Mouse (Mus musculus) heart, embryonic 13.5 days (tissue): Measurements from ENCODE around the gene Ccdc61. TPM values are rescaled to one million over a fixed set of nuclear protein-coding genes. Genes with fewer than 3 reads are reported as not detected.

ENCODE experiments used
- ATAC-seq: fragments of 200-750 bp; cut with Nextera tagmentation; 2 replicates; pipeline ENCODE4 v1.8.0; 2017; ENCODE audit warnings: moderate TSS enrichment; ENCODE audit not compliant: insufficient number of reproducible peaks, low FRiP score, low TSS enrichment; ENCODE audit errors: extremely low read depth
- H3K27ac ChIP-seq: fragments of 300-500 bp; sonication (generic); replicated peaks from 2 replicates; pipeline ENCODE4 v1.5.1; 2015; ENCODE audit warnings: moderate library complexity, mild to moderate bottlenecking, inconsistent platforms
- H3K27me3 ChIP-seq: fragments of 300-500 bp; sonication (generic); replicated peaks from 2 replicates; pipeline ENCODE4 v1.6.1; 2015; ENCODE audit warnings: mild to moderate bottlenecking, inconsistent platforms
- H3K36me3 ChIP-seq: fragments of 300-500 bp; sonication (generic); 2 replicates; pipeline ENCODE4 v1.6.1; 2015; ENCODE audit warnings: mild to moderate bottlenecking, inconsistent platforms
- H3K4me1 ChIP-seq: fragments of 300-500 bp; sonication (generic); 2 replicates; pipeline ENCODE4 v1.6.1; 2015; ENCODE audit warnings: inconsistent platforms
- H3K4me2 ChIP-seq: fragments of 300-500 bp; sonication (generic); 2 replicates; pipeline ENCODE4 v1.6.1; 2015; ENCODE audit warnings: inconsistent platforms, mild to moderate bottlenecking, moderate library complexity
- H3K4me3 ChIP-seq: fragments of 300-500 bp; sonication (generic); 2 replicates; pipeline ENCODE4 v1.5.1; 2015; ENCODE audit warnings: moderate library complexity, mild to moderate bottlenecking, inconsistent platforms
- H3K9ac ChIP-seq: fragments of 300-500 bp; sonication (generic); 2 replicates; pipeline ENCODE4 v1.6.1; 2015; ENCODE audit warnings: inconsistent platforms, mild to moderate bottlenecking, moderate library complexity
- H3K9me3 ChIP-seq: fragments of 300-500 bp; sonication (generic); 2 replicates; pipeline ENCODE4 v1.6.1; 2016; ENCODE audit warnings: inconsistent platforms
- WGBS: fragments of 180-500 bp; shearing (Covaris S2); methylation state at CpG from one replicate; pipeline ENCODE4 v1.1.7; 2015; ENCODE audit warnings: mixed read lengths; 5-methylcytosine and 5-hydroxymethylcytosine counted together
- polyA plus RNA-seq: library from polyadenylated mRNA; unstranded; fragments of >200 nt; fragmentation: Nextera tagmentation; extraction: Ambion mirVana; gene quantifications from 2 replicates; pipeline ENCODE4 v1.2.1, GENCODE M21; 2015

Gene Ccdc61
- polyA plus RNA-seq: 18.2 and 23.0 TPM in 2 replicates

DNA sequence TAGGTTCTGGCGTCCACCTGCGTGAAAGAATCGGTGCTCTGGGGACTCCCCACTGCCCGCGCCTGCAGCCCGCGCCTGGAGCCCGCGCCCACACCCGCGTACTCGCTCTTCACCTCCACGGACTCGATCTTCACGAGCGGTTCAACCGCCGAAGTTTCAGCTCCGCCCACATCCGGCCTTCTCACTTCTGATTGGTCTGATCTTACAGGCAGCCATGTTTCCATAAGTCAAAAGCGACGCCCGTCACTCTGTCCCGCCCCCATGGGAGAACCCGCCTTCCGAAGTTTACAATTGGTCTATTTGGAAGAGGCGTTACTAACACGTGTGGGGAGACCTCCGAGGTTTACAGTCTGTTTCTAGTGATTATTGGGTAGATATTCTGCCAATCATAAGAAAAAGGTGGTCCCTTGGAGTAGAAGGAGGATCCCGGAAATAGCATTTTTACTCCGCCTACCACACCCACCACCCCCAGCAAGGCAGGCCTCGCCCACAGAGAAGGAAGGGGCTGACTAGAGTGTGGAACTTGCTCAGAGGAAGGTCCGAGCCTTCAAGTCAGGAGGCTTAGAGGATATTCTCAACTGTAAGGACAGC lies at the start of gene Ccdc61:
Gene Ccdc61, minus strand, starts transcription at position 175 of the 591 bp plus-strand sequence.
- peaks cover 28% of the 10 kb centered on the region for H3K4me1 ChIP-seq
- H3K9ac ChIP-seq: peak within 1 kb of the TSS; percentile 90
- H3K36me3 ChIP-seq: 0 out of 2 replicates have a peak, but pooled peaks cover 7% of the 10 kb centered on the region
- H3K4me3 ChIP-seq: peak within 1 kb of the TSS; percentile 90
- no peak within 1 kb of the TSS for H3K27ac ChIP-seq
- no peaks in the 10 kb centered on the region for H3K27me3 ChIP-seq
- WGBS: under 1% methylated on average over 33 of the region's 33 CpGs
- no peaks in the 10 kb centered on the region for H3K9me3 ChIP-seq
- H3K4me2 ChIP-seq: peak within 1 kb of the TSS; percentile 84
- peak; percentile 100 for ATAC-seq

DNA sequence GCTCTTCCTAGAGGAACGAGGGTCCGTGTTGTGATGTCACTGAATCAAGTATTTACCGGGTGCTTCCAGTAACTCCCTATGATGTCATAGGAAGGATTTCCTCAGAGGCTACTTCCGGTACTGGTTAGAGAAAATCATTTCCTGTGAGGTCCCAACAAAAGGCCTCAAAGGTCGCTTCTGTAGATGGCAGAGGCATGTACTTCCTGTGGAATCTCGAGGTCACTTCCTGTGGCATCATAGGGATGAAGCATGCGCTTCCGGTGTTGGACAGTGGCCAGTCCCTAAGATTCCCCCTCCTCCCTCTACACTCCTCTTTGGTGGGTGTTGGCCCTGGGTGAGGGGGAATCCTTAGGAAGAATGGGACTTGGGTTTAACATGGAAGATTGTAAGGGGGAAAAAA lies 49.2 kb upstream of the Ccdc61 start:
- Histone ChIP-seq H3K4me1 (peaks cover 41% of the 10 kb centered on the region), H3K9ac (no peak overlapping the region), H3K4me2 (peak overlapping the region; percentile 90; the same call in 1 of the 2 replicates), H3K36me3 (no peaks in the 10 kb centered on the region), H3K4me3 (0 out of 2 replicates have a peak overlapping the region, but pooled peaks have one; percentile 62), H3K9me3 (no peaks in the 10 kb centered on the region), H3K27ac (peak overlapping the region; percentile 66; the same call in 1 of the 2 replicates), H3K27me3 (peaks cover 90% of the 10 kb centered on the region)
- no peak for ATAC-seq
- 35% methylated on average over 8 of the region's 8 CpGs for WGBS

DNA sequence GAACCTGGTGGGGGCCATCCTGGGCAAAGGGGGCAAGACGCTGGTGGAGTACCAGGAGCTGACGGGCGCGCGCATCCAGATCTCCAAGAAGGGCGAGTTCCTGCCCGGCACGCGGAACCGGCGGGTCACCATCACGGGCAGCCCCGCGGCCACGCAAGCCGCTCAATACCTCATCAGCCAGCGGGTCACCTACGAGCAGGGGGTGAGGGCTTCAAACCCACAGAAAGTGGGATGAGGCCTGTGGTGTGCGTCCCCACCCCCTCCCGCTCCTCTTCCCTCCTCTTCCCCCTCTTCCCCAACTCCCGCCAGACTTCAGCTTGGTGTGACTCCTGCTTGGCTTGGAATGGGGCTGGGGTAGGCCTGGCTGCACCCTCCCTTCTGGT lies 48.2 kb upstream of the Ccdc61 start:
- ATAC-seq: no peak
- Histone ChIP-seq H3K36me3 (no peaks in the 10 kb centered on the region), H3K27me3 (peaks cover 80% of the 10 kb centered on the region), H3K4me1 (peaks cover 37% of the 10 kb centered on the region), H3K9ac (peak overlapping the region; percentile 81), H3K4me3 (peak overlapping the region; percentile 62), H3K27ac (peak overlapping the region; percentile 66), H3K9me3 (no peaks in the 10 kb centered on the region), H3K4me2 (peak overlapping the region; percentile 90)
- under 1% methylated on average over 21 of the region's 21 CpGs for WGBS

DNA sequence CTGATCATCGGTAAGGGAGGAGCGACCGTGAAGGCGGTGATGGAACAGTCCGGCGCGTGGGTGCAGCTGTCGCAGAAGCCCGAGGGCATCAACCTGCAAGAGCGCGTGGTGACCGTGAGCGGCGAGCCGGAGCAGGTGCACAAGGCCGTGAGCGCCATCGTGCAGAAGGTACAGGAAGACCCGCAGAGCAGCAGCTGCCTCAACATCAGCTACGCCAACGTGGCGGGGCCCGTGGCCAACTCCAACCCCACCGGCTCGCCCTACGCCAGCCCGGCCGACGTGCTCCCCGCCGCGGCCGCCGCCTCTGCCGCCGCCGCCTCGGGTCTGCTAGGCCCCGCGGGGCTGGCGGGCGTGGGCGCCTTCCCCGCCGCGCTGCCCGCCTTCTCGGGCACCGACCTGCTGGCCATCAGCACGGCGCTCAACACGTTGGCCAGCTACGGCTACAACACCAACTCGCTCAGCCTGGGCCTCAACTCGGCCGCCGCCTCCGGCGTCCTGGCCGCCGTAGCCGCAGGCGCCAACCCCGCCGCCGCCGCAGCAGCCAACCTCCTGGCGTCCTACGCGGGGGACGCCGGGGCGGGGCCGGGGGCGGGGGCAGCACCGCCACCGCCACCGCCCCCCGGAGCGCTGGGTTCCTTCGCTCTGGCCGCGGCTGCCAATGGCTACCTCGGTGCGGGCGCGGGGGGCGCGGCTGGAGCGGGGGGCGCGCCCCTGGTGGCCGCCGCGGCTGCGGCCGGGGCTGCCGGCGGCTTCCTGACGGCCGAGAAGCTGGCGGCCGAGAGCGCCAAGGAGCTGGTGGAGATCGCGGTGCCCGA lies 47.6 kb upstream of the Ccdc61 start:
- peaks cover 74% of the 10 kb centered on the region for H3K27me3 ChIP-seq
- H3K4me2 ChIP-seq: peak overlapping the region; percentile 90
- WGBS: under 1% methylated on average over 102 of the region's 107 CpGs
- no peaks in the 10 kb centered on the region for H3K9me3 ChIP-seq
- H3K27ac ChIP-seq: peak overlapping the region; percentile 66
- no peaks in the 10 kb centered on the region for H3K36me3 ChIP-seq
- peak overlapping the region; percentile 62 for H3K4me3 ChIP-seq
- ATAC-seq: peak; percentile 37; the same call in 1 of the 2 replicates
- H3K9ac ChIP-seq: peak overlapping the region; percentile 81
- peaks cover 31% of the 10 kb centered on the region for H3K4me1 ChIP-seq

DNA sequence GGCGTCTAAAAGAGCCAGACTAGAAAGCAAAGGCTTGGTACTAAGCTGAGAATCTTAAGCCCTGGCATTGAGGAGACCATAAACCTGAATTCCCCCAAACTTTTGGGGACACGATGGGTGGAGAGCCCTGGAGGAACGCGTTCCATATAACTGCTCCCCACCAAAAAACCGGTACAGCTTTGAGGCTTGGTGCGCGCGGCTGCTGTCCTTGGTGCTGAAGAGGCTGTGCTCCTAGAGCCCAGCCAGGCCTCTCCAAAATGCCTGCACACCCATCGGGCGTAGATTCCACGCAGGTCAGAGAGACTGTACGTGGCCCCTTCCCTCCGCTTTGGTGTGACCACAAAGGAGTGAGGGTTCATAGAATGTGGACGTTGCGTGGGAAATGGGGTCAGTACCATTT lies 41.2 kb upstream of the Ccdc61 start:
- Histone ChIP-seq H3K27me3 (peaks cover 32% of the 10 kb centered on the region), H3K9me3 (no peaks in the 10 kb centered on the region), H3K9ac (no peak overlapping the region), H3K27ac (no peak overlapping the region), H3K4me1 (peaks cover 10% of the 10 kb centered on the region; the same call in 1 of the 2 replicates), H3K4me2 (no peak overlapping the region), H3K4me3 (no peak overlapping the region), H3K36me3 (no peaks in the 10 kb centered on the region)
- no peak for ATAC-seq
- 15% methylated on average over 15 of the region's 15 CpGs for WGBS

DNA sequence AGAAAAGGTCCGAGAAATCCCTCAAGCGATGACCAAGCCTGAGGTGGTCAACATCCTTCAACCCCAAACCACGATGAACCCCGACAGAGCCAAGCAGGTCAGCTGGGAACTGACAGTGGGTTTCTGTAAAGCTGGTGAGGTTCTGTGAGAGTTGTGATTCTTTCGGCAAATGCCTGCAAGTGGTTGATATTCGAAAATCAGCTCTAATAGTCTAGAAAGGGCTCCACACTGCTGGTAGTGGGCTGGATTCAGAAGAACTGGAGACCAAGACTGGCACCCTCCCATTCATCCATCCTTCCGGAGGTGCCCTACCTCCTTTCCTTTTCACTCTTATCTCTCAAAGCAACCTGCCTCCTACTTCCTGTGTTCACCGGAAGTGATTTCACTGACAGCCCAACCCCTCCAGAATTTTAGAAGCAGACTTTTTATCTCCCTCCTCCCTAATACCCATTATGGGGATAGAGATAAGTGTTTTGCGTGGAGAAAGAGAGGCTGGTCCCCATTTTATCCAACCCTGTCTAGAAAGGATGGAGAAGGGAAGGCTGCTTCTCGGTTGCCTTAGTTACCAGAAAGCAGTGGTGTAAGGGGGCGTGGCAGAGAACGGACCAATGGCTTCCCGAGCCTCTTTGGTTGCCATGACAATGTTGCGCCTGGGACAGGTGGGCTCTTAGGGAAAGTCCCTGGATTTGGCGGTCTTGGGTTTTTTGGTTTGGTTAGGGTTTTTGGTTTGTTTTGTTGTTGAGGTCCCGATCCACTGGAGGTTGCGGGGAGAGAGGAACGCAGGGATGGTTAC lies 40.5 kb upstream of the Ccdc61 start:
- WGBS: 24% methylated on average over 18 of the region's 18 CpGs
- Histone ChIP-seq H3K36me3 (no peaks in the 10 kb centered on the region), H3K4me1 (peaks cover 10% of the 10 kb centered on the region; the same call in 1 of the 2 replicates), H3K27ac (no peak overlapping the region), H3K4me3 (no peak overlapping the region), H3K27me3 (peaks cover 25% of the 10 kb centered on the region), H3K9ac (no peak overlapping the region), H3K9me3 (no peaks in the 10 kb centered on the region), H3K4me2 (no peak overlapping the region)
- ATAC-seq: no peak

DNA sequence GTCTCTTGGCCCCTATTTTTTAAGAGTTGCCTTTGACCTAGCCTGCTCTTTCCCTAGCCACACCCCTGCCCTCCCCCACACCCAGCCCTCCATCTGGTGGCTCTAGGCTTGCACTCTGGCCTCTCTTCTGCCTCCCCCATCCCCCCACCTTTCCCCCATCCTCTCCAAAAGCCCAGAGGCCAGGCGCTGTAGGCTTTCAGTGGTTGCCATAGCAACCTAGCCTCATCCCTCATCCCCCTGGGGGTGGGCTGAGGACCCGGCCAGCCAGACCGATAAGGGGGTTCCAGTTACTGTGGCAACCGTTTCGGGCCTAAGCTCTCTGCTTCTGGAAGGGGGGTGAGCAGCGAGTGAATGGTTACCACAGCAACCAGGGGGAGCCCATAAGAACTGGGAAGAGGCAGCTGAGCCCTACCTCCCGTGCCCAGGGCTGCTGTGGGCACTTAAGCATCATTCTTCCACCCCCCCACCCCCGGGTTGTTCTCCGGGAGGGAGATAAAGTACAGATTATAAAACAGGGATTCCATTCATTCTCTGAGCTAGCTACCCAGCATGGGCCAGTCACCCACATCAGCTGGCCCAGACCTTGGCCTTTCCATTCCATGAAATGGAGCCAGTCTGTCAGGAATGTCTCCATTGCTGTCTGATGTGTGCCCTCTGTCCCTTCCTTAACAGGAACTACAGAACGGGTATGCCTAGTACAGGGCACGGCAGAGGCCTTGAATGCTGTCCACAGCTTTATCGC lies 39.7 kb upstream of the Ccdc61 start:
- Histone ChIP-seq H3K4me2 (no peak overlapping the region), H3K36me3 (no peaks in the 10 kb centered on the region), H3K4me1 (peaks cover 10% of the 10 kb centered on the region; the same call in 1 of the 2 replicates), H3K27ac (no peak overlapping the region), H3K4me3 (no peak overlapping the region), H3K9ac (no peak overlapping the region), H3K9me3 (no peaks in the 10 kb centered on the region), H3K27me3 (peaks cover 23% of the 10 kb centered on the region)
- WGBS: 29% methylated on average over 12 of the region's 12 CpGs
- no peak for ATAC-seq

DNA sequence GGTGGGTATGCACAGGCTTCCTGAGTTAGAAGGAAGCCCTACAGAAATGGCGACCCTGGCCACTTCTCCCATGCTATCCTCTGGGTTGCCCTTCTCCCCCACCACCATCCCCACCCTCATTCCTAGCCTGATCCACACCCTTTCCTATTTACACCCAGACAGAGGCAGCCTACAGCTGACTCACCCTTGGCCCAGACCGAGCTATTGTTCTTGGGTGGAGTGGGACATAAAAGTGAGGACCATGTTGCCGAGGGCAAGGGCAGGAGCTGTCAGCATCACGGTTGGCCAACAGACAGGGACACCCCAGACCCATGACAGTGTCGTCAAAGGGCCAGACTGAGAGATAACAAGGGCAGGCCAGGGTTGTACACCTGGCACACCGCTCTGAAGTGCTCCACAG lies 37.9 kb upstream of the Ccdc61 start:
- Histone ChIP-seq H3K4me1 (peaks cover 10% of the 10 kb centered on the region; the same call in 1 of the 2 replicates), H3K9me3 (no peaks in the 10 kb centered on the region), H3K9ac (no peak overlapping the region), H3K4me3 (no peak overlapping the region), H3K4me2 (no peak overlapping the region), H3K36me3 (no peaks in the 10 kb centered on the region), H3K27ac (no peak overlapping the region; the same call in 1 of the 2 replicates), H3K27me3 (peaks cover 30% of the 10 kb centered on the region)
- WGBS: 44% methylated on average over 6 of the region's 6 CpGs
- no peak for ATAC-seq

DNA sequence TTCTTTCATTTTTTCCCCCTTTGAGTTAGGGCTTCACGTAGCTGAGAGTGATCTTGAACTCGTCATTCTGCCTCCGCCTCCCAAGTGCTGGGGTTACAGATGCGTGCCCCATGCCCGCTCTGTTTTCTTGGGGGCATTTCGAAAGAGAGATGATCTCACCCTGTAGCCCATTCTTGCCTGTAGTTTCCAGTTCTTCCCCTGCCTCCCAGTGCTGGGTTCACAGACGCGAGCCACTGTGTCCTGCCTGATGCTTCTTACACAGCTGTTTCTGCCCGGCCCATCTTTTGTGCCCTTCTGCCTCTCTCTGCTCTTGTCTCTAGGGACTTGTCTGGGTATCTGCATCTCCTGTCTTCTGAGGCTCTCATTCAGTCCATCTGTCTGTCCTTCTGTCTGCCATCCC lies 32.6 kb upstream of the Ccdc61 start:
- Histone ChIP-seq H3K4me1 (no peaks in the 10 kb centered on the region), H3K4me3 (no peak overlapping the region), H3K36me3 (no peaks in the 10 kb centered on the region), H3K27ac (no peak overlapping the region), H3K27me3 (peaks cover 9% of the 10 kb centered on the region; the same call in 1 of the 2 replicates), H3K4me2 (no peak overlapping the region), H3K9ac (no peak overlapping the region), H3K9me3 (no peaks in the 10 kb centered on the region)
- no peak for ATAC-seq
- 49% methylated on average over 9 of the region's 9 CpGs for WGBS

DNA sequence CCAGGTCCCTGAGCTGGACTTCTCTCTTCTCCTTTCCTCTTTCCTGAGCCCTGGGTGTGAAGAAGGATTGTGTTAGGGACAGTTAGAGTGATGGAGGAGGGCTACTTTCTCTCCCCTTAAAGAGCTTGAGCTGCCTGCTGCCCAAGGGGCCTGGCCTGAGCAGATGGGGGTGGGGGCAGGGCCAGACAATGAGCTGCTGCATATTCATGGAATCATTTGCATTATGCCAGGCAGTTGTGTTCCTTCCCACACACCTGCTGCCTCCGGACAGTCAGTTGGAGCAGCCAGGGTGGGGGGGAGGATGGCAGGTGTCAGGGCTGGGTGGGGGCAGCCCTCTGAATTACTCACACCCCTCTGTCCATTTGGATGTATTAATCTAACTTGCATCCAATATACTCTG lies 32.2 kb upstream of the Ccdc61 start:
- WGBS: 26% methylated on average over 1 of the region's 1 CpGs
- Histone ChIP-seq H3K27me3 (peaks cover 9% of the 10 kb centered on the region; the same call in 1 of the 2 replicates), H3K9ac (no peak overlapping the region), H3K4me2 (no peak overlapping the region), H3K27ac (no peak overlapping the region), H3K4me3 (no peak overlapping the region), H3K4me1 (no peaks in the 10 kb centered on the region), H3K9me3 (no peaks in the 10 kb centered on the region), H3K36me3 (no peaks in the 10 kb centered on the region)
- no peak for ATAC-seq
